Mouse (Mus musculus) myocyte (in vitro differentiated cells): ENCODE results near the gene Cdh11.

Source experiments
- CEBPB ChIP-seq: IDR thresholded peaks from 2 replicates; pipeline ENCODE4 v1.6.1; 2011; ENCODE audit warnings: mild to moderate bottlenecking, moderate library complexity; ENCODE audit not compliant: poor library complexity, insufficient read depth, severe bottlenecking
- E2F4 ChIP-seq: IDR thresholded peaks from one replicate; pipeline ENCODE4 v1.6.1; 2011; ENCODE audit warnings: mild to moderate bottlenecking, control low read depth, moderate library complexity; ENCODE audit not compliant: insufficient read depth
- MAX ChIP-seq: IDR thresholded peaks from one replicate; pipeline ENCODE4 v1.6.1; 2011; ENCODE audit warnings: low read depth, mild to moderate bottlenecking, control low read depth
- MYOD1 ChIP-seq, 3 experiments: IDR thresholded peaks; one replicate each; pipeline ENCODE4 v1.6.1; 2011; ENCODE audit warnings: control low read depth in 2 of 3, low read depth in 2 of 3, mild to moderate bottlenecking in 2 of 3, moderate library complexity in 1 of 3; ENCODE audit not compliant: insufficient read length in 2 of 3, control insufficient read depth in 1 of 3
- POLR2A ChIP-seq: IDR thresholded peaks from one replicate; pipeline ENCODE4 v1.6.1; 2011; ENCODE audit warnings: low read depth, mild to moderate bottlenecking, control low read depth, moderate library complexity; ENCODE audit not compliant: insufficient read length
- POLR2AphosphoS2 ChIP-seq: IDR thresholded peaks from one replicate; pipeline ENCODE4 v1.6.1; 2011; ENCODE audit warnings: low read depth, control low read depth; ENCODE audit not compliant: insufficient read length
- REST ChIP-seq: IDR thresholded peaks from one replicate; pipeline ENCODE4 v1.6.1; 2011; ENCODE audit warnings: mild to moderate bottlenecking, control low read depth, moderate library complexity; ENCODE audit not compliant: insufficient read depth, insufficient read length
- TCF12 ChIP-seq: IDR thresholded peaks from one replicate; pipeline ENCODE4 v1.6.1; 2011; ENCODE audit warnings: mild to moderate bottlenecking, control low read depth; ENCODE audit not compliant: poor library complexity, insufficient read depth, severe bottlenecking
- TCF3 ChIP-seq: IDR thresholded peaks from one replicate; pipeline ENCODE4 v1.6.1; 2011; ENCODE audit warnings: low read depth, control low read depth; ENCODE audit not compliant: insufficient read length
- USF1 ChIP-seq: IDR thresholded peaks from one replicate; pipeline ENCODE4 v1.6.1; 2011; ENCODE audit warnings: low read depth, mild to moderate bottlenecking, control low read depth, moderate library complexity

DNA sequence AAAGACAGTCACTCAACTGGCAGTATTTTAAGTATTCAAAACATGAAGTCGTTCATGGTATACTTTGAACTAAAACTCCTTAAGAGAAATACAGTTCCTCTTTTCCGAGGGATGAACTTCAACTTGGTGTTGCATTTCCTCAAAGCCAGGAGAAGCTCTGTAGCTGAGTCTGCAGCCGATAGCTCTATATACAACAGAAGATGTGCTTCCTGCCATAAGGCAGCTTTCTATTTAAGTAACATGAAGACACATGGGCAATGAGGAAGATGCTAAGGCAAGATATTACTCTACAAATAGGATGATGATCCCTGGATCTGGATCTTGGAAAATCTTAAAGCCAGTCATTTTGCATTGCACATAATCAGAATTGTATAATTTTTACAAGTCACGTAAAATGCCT is 133.5 kb downstream of the Cdh11 start:
- TF ChIP-seq POLR2A (no peak), USF1 (no peak), TCF12 (no peak), MYOD1 (IDR thresholded peaks at IDR 0.05; ENCODE audit: control insufficient read depth in 1 of 3, insufficient read length in 2 of 3, low read depth in 2 of 3) (no peak), E2F4 (no peak), MAX (no peak), CEBPB (no peak), REST (no peak), POLR2AphosphoS2 (no peak), TCF3 (no peak)
